Mouse (Mus musculus): ENCODE results near the gene Bmp3. TPM values are rescaled to one million over a fixed set of nuclear protein-coding genes. Genes with fewer than 3 reads are reported as not detected.

Bmp3 gene
- total and polyA plus RNA-seq, 3 experiments: under 0.01 TPM; not detected in 2

DNA sequence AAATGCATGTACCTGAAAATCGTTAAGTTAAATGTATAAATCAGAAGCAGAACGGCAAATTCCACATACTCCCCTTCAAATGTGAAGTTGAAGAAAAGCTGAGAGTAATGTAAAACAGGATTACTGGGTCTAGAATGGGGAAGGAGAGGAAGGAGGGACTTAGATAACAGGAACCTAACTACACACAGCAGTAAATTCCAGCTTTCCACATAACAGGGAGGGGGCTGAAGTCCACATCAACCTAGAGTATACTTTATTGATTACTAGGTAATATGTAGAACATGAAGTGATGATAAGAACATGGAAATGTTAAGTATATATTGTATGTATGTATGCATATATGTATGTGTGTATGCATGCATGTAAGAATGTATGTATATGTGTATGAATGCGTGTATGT, 68.7 kb downstream of the Bmp3 start:
- no peak for ATAC-seq (ENCODE audit: extremely low read depth, insufficient number of reproducible peaks, low FRiP score, poor library complexity, severe bottlenecking)

More for the DNA sequence above, 68.7 kb downstream of the Bmp3 start:
- Histone ChIP-seq H3K9me3 (replicated peaks) (peaks cover 21% of the 10 kb centered on the region), H3K4me3 (ENCODE audit: low read depth, low read length) (no peak overlapping the region), H3K27me3 (ENCODE audit: insufficient read depth, low read length) (no peaks in the 10 kb centered on the region), H3K36me3 (replicated peaks) (no peaks in the 10 kb centered on the region), H3K4me1 (ENCODE audit: insufficient read depth, low read depth, low read length) (no peaks in the 10 kb centered on the region)
- DNase-seq (ENCODE audit: low spot score): no peak
- TF ChIP-seq POLR2AphosphoS5 (IDR thresholded peaks at IDR 0.05; ENCODE audit: insufficient replicate concordance, low read depth, low read length): no peak
- TF ChIP-seq TAL1 (conservative IDR thresholded peaks at IDR 0.05; ENCODE audit: low read depth, low read length): no peak
- TF ChIP-seq CTCF (IDR thresholded peaks at IDR 0.05; ENCODE audit: low read depth, low read length): no peak
- no peak for TF ChIP-seq GATA2 (IDR thresholded peaks at IDR 0.05; ENCODE audit: borderline replicate concordance, low read depth, low read length)
- TF ChIP-seq GATA1 (IDR thresholded peaks at IDR 0.05; ENCODE audit: borderline replicate concordance, low read length): no peak

Other genes with a start within 250 kb of the Bmp3 start
- gene Prkg2, start 182.9 kb downstream of the Bmp3 start, total RNA-seq (2014; fragmentation: Nextera tagmentation): not detected in 2 replicates
- 0.11 and 0.52 TPM in 2 replicates for gene Prkg2, start 182.9 kb downstream of the Bmp3 start, total RNA-seq (2017)
- not detected in 2 replicates for gene Prkg2, start 182.9 kb downstream of the Bmp3 start, polyA plus RNA-seq (2012)

Measured in G1E (cell line).